Mouse (Mus musculus): ENCODE data around the gene Eif5b. TPM values are rescaled to one million over a fixed set of nuclear protein-coding genes. Genes with fewer than 3 reads are reported as not detected.
"Not testable (repeated sequence)": the region's sequence is repeated elsewhere in the genome, so short reads cannot be mapped to it uniquely, and the experiment has no call there.

Gene Eif5b
- 10 to 100 TPM; 53.3 to 62.9 (median 54.8) TPM for total RNA-seq (2022)

DNA sequence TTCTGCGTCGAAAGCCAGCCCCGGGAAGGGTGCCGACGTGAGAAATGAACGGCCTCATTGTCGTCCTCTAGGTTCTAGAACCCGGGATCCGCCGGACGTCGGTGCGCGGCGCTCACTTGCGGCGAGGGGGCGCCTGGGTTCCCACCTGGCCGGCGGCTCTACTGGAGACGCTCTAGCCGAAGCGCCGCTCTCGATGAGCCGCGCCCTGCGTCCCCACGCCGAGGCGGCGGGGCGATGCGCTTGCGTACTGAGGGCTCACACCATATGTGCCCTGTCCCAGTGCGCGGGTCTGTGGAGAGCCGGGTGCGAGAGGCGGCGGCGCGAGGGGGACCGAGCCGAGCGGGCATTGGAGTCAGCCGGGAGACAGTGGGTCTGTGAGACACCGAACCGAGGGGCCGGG lies at the start of gene Eif5b, which contains the start of gene Txndc9:
TSS of gene Eif5b (plus strand) at position 144 of the 400 bp plus-strand sequence.
TSS of gene Txndc9 (minus strand) at position 27 of the 400 bp plus-strand sequence.
- DNase-seq (ENCODE audit: low spot score in 2 of 2): peak; percentile 93 to 94

DNA sequence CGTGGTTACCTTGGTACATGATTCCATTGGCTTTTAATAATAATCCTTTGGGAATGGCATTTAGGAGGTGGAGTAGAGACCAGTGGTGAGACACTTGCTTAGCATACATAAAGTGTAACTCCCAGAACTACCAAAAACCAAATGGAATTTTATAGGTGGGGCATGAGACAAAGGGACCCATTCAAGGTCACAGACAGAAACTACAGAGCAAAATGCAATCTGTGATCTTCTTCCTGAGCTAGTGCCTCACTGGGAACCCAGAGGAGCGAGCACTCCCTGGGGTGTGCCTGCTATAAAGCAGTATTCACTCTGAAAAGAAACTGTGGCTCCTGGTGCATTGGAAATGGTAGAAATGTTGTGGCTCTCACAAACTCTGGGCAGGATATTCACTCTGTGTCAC lies 48.9 kb upstream of the Eif5b start:
- no peak for DNase-seq (ENCODE audit: low spot score in 2 of 2)

GRCm38 (mm10) chr1:37954786-37955185 lies 43.0 kb upstream of the Eif5b start:
- no peak for DNase-seq (ENCODE audit: low spot score in 2 of 2)

DNA sequence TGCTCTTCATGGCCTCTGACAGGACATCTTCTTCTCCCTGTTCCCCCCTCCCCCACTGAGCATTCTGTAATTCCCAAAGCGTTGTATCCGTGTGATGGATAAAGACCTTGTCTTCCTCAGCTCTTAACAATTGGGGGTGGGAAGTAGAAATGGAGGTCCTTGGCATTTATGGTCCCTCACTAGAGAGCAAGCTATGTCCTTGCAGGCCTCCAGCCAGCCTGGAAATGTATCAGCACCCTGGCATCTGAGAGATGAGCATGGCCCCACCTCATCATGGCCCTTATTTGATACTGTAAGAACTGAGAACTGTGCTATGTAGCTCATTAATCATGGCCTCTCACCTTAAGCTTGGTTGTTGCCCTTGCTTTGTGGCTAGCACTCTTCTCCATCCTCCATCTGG lies 42.6 kb upstream of the Eif5b start:
- no peak for DNase-seq (ENCODE audit: low spot score in 2 of 2)

DNA sequence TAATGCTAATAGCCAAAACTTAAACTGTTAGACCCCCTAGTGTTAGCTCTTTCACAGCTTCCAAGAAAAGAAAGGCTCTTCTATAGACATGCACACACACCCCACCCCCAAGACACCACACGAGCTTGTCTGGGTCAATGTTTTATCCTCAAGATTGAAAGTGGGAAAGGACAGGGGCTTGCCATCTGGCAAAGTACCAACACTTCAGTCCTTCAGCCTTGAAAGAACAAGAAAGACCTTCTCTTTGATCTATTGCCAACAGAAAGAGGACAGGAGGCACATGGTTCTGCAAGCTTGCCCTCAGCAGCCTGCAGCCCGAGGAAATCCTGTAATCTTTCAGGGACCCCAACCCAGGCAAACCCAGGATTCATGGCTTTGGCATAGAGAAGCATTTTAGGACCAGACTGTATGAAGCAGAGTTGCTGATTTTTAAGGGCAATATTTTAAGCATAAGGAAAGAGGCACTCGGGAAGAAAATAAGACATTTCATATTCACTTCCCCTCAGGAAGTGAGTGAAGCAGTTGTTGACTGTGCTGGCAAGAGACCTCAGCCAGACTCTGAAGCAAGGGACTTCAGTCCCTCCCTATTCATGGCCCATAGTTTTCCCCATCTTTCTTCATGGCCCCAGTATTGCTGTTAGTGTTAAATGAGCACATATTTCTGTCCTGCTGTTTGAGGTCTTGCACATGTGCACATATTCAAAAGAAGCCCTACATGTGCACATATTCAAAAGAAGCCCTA lies 40.9 kb upstream of the Eif5b start:
- DNase-seq (ENCODE audit: low spot score in 2 of 2): no peak

DNA sequence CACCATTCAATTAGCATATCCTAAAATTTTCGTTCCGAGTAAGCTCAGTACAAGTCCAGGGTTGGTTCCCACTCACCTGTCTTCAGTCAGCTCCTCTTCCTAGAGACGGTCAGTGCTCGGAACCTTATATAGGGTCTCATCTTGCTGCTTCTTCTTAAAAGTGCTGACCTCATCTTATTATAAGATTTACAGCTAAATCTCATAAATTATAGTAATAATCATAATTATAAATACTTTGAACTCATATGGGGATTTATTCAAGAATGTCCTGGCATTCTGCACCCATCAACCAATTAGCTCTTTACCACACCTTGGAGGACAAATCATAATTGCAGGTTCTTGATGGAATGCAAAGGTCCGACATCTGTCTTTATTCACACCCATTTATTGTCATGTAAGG lies 40.2 kb upstream of the Eif5b start, which contains the start of gene Lyg1:
TSS of gene Lyg1 (minus strand) at position 101 of the 400 bp plus-strand sequence.
- no peak for DNase-seq (ENCODE audit: low spot score in 2 of 2)

DNA sequence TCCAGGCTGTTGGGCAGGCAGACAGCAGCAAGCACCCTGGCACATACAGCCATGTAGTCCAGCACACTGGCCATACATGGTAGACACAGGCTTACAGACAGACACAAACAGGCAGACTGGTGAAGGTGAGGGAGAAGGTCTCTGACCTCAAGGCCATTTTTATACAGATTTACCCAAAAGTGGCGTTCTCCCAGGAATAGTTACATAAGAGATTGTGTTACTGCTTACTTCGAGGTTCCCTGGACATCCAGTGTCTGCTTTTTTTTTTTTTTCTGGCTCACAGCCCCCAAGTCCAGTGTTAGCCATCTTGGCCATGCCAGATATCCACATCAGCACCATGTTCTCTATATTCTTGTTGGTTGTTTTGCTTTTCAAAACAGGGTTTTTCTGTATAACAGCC lies 39.3 kb upstream of the Eif5b start:
- DNase-seq (ENCODE audit: low spot score in 2 of 2): no peak

GRCm38 (mm10) chr1:37959486-37959885 lies 38.3 kb upstream of the Eif5b start:
- no peak for DNase-seq (ENCODE audit: low spot score in 2 of 2)

DNA sequence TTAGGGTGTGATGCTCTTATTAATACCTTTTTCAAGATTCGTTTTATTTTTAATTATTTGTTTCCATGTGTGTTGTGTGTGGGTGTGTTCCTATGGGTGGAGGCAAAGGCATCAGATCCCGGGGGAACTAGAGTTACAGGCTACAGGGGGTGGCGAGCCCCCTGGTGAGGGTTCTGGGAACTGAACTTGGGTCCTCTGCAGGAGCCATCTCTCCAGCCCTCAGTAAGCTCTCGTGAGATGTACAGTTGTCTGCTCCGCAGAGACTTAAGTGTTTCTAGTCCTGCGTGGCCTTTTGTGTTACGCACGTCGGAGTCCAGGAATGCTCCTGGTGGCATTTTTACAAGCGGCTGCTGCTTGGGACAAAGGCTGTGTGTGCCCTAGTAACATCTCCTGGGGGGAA lies 32.2 kb upstream of the Eif5b start:
- no peak for DNase-seq (ENCODE audit: low spot score in 2 of 2)

- DNase-seq (ENCODE audit: low spot score in 2 of 2): no peak
Observed at GRCm38 (mm10) chr1:37968746-37969145, 29.1 kb upstream of the Eif5b start.

DNA sequence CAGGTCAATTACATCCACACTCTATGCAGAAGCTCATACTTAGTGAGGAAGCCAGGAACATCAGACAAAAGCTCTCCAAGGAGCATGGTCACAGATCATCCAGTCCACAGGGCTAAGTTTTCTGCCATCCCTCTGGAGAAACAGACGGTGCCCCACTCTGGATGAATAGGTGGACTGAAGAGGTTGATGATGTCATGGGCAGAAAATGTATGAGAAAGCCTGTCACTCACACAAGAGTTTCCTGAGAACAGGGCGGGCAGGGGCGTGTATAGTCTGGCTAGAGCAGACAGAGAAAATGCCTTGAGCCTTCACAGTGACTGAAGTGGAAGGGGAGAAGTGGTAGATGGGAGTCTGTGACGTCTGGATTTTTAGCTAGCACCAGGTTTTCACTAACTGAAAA lies 26.3 kb upstream of the Eif5b start:
- no peak for DNase-seq (ENCODE audit: low spot score in 2 of 2)

GRCm38 (mm10) chr1:37976666-37977065 lies 21.1 kb upstream of the Eif5b start:
- DNase-seq (ENCODE audit: low spot score in 2 of 2): not testable (repeated sequence)

DNA sequence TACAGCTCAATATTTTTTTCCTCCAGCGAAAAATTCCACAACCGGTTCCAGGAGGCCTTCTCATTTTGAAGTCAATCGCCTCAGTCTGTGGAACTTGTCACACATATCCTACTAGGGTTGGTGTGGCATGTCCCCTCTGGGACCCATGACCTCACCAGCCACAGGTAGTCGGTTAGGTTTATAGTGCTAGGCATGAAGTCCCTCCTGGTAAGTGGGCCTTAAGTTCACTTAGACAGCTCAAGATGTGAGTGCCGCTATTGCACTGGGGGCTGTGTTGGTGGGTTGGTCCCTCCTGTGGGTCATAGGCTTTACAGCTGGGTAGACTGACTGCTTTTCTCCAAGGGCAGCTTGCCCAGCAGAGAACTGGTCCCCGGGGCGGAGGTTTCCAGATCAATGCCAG lies 20.5 kb upstream of the Eif5b start:
- no peak for DNase-seq (ENCODE audit: low spot score in 2 of 2)

DNA sequence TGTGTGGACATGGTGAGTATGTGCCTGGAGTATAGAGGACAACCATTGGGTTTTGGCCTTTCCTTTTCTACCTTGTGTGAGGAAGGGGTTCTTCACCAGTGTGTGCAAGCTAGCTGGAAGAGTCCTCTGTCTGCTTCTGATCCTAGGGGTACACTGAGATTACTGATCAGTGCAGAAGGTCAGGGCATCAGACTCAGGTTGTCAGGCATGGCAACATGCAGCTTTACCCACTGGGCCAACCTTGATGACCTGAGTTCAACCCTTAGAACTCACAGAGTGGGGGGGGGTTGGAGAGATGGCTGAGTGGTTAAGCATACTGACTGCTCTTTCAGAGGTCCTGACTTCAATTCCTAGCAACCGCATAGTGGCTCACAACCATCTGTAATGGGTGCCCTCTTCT lies 13.5 kb upstream of the Eif5b start:
- no peak for DNase-seq (ENCODE audit: low spot score in 2 of 2)

- no peak for DNase-seq (ENCODE audit: low spot score in 2 of 2)
Observed at GRCm38 (mm10) chr1:37985764-37986323, 12.0 kb upstream of the Eif5b start.

GRCm38 (mm10) chr1:37987856-37988255 lies 10.0 kb upstream of the Eif5b start:
- no peak for DNase-seq (ENCODE audit: low spot score in 2 of 2)

GRCm38 (mm10) chr1:37996226-37996625 lies 1.6 kb upstream of the Eif5b start:
- no peak for DNase-seq (ENCODE audit: low spot score in 2 of 2)

- DNase-seq (ENCODE audit: low spot score in 2 of 2): peak; percentile 96 to 97
Observed at GRCm38 (mm10) chr1:37996877-37997484, 829 bp upstream of the Eif5b start.

GRCm38 (mm10) chr1:37998371-37999199 lies 775 bp downstream of the Eif5b start:
- DNase-seq (ENCODE audit: low spot score in 2 of 2): no peak

- DNase-seq (ENCODE audit: low spot score in 2 of 2): no peak
Observed at GRCm38 (mm10) chr1:37999552-37999951, 1.7 kb downstream of the Eif5b start.

- no peak for DNase-seq (ENCODE audit: low spot score in 2 of 2)
Observed at GRCm38 (mm10) chr1:38000844-38001243, 3.0 kb downstream of the Eif5b start.

GRCm38 (mm10) chr1:38001956-38002355 lies 4.1 kb downstream of the Eif5b start:
- no peak for DNase-seq (ENCODE audit: low spot score in 2 of 2)

Measured in gastrocnemius, adult 8-10 months (tissue).